Mouse (Mus musculus) myocyte (in vitro differentiated cells): ENCODE data around the gene Mc3r. TPM values are rescaled to one million over a fixed set of nuclear protein-coding genes. Genes with fewer than 3 reads are reported as not detected.

ENCODE experiments used
- H3K27me3 ChIP-seq: one replicate; pipeline ENCODE4 v1.6.1; 2011; ENCODE audit not compliant: control insufficient read depth, insufficient read depth, insufficient read length
- H3K36me3 ChIP-seq: one replicate; pipeline ENCODE4 v1.6.1; 2011; ENCODE audit not compliant: control insufficient read depth, insufficient read depth
- H3K4me2 ChIP-seq: one replicate; pipeline ENCODE4 v1.6.1; 2011; ENCODE audit warnings: low read depth, control low read depth
- H3K4me3 ChIP-seq: one replicate; pipeline ENCODE4 v1.5.1; 2011; ENCODE audit warnings: mild to moderate bottlenecking, control low read depth, moderate library complexity
- H3K79me2 ChIP-seq: one replicate; pipeline ENCODE4 v1.6.1; 2011; ENCODE audit not compliant: control insufficient read depth, insufficient read depth
- H3ac ChIP-seq: one replicate; pipeline ENCODE4 v1.6.1; 2011; ENCODE audit not compliant: control insufficient read depth, insufficient read length
- CEBPB ChIP-seq: IDR thresholded peaks from 2 replicates; pipeline ENCODE4 v1.6.1; 2011; ENCODE audit warnings: mild to moderate bottlenecking, moderate library complexity; ENCODE audit not compliant: poor library complexity, insufficient read depth, severe bottlenecking
- E2F4 ChIP-seq: IDR thresholded peaks from one replicate; pipeline ENCODE4 v1.6.1; 2011; ENCODE audit warnings: mild to moderate bottlenecking, control low read depth, moderate library complexity; ENCODE audit not compliant: insufficient read depth
- MAX ChIP-seq: IDR thresholded peaks from one replicate; pipeline ENCODE4 v1.6.1; 2011; ENCODE audit warnings: low read depth, mild to moderate bottlenecking, control low read depth
- MYOD1 ChIP-seq, 3 experiments: IDR thresholded peaks; one replicate each; pipeline ENCODE4 v1.6.1; 2011; ENCODE audit warnings: control low read depth in 2 of 3, low read depth in 2 of 3, mild to moderate bottlenecking in 2 of 3, moderate library complexity in 1 of 3; ENCODE audit not compliant: insufficient read length in 2 of 3, control insufficient read depth in 1 of 3
- MYOG ChIP-seq, 3 experiments: IDR thresholded peaks; one replicate each; pipeline ENCODE4 v1.6.1; 2011; ENCODE audit warnings: control low read depth in 2 of 3, low read depth in 2 of 3, mild to moderate bottlenecking in 2 of 3; ENCODE audit not compliant: insufficient read length in 2 of 3, control insufficient read depth in 1 of 3, insufficient read depth in 1 of 3
- POLR2A ChIP-seq: IDR thresholded peaks from one replicate; pipeline ENCODE4 v1.6.1; 2011; ENCODE audit warnings: low read depth, mild to moderate bottlenecking, control low read depth, moderate library complexity; ENCODE audit not compliant: insufficient read length
- POLR2AphosphoS2 ChIP-seq: IDR thresholded peaks from one replicate; pipeline ENCODE4 v1.6.1; 2011; ENCODE audit warnings: low read depth, control low read depth; ENCODE audit not compliant: insufficient read length
- REST ChIP-seq: IDR thresholded peaks from one replicate; pipeline ENCODE4 v1.6.1; 2011; ENCODE audit warnings: mild to moderate bottlenecking, control low read depth, moderate library complexity; ENCODE audit not compliant: insufficient read depth, insufficient read length
- SRF ChIP-seq: IDR thresholded peaks from one replicate; pipeline ENCODE4 v1.6.1; 2011; ENCODE audit warnings: low read depth; ENCODE audit not compliant: control insufficient read depth, insufficient read length
- TCF12 ChIP-seq: IDR thresholded peaks from one replicate; pipeline ENCODE4 v1.6.1; 2011; ENCODE audit warnings: mild to moderate bottlenecking, control low read depth; ENCODE audit not compliant: poor library complexity, insufficient read depth, severe bottlenecking
- TCF3 ChIP-seq: IDR thresholded peaks from one replicate; pipeline ENCODE4 v1.6.1; 2011; ENCODE audit warnings: low read depth, control low read depth; ENCODE audit not compliant: insufficient read length
- USF1 ChIP-seq: IDR thresholded peaks from one replicate; pipeline ENCODE4 v1.6.1; 2011; ENCODE audit warnings: low read depth, mild to moderate bottlenecking, control low read depth, moderate library complexity
- polyA plus RNA-seq: library from polyadenylated mRNA; unstranded; fragments of >200 nt; fragmentation: generic; extraction: Trizol; gene quantifications from one replicate; pipeline ENCODE4 v1.2.1, GENCODE M21; 2012; ENCODE audit warnings: missing spikeins

Mc3r gene
- polyA plus RNA-seq, 1 experiment: not detected

GRCm38 (mm10) chr2:172282071-172282710 is 33.9 kb downstream of the Mc3r start:
- TF ChIP-seq MYOG (IDR thresholded peaks at IDR 0.05; ENCODE audit: control insufficient read depth in 1 of 3, insufficient read depth in 1 of 3, insufficient read length in 2 of 3, low read depth in 2 of 3): no peak
- no peak for TF ChIP-seq USF1
- no peak for TF ChIP-seq TCF12
- TF ChIP-seq MAX: no peak
- no peak for TF ChIP-seq CEBPB
- no peak for TF ChIP-seq MYOD1 (IDR thresholded peaks at IDR 0.05; ENCODE audit: control insufficient read depth in 1 of 3, insufficient read length in 2 of 3, low read depth in 2 of 3)
- Histone ChIP-seq H3ac (no peak overlapping the region), H3K27me3 (no peaks in the 10 kb centered on the region), H3K79me2 (no peaks in the 10 kb centered on the region), H3K4me2 (no peak overlapping the region), H3K4me3 (no peak overlapping the region), H3K36me3 (no peaks in the 10 kb centered on the region)

GRCm38 (mm10) chr2:172287715-172288114 is 39.4 kb downstream of the Mc3r start:
- no peak overlapping the region for H3K4me2 ChIP-seq
- H3K36me3 ChIP-seq: no peaks in the 10 kb centered on the region
- no peak overlapping the region for H3ac ChIP-seq
- H3K27me3 ChIP-seq: no peaks in the 10 kb centered on the region
- H3K4me3 ChIP-seq: no peak overlapping the region
- TF ChIP-seq TCF3 (no peak), E2F4 (no peak), TCF12 (no peak), SRF (no peak), POLR2A (no peak), MAX (no peak), MYOD1 (IDR thresholded peaks at IDR 0.05; ENCODE audit: control insufficient read depth in 1 of 3, insufficient read length in 2 of 3, low read depth in 2 of 3) (no peak), MYOG (IDR thresholded peaks at IDR 0.05; ENCODE audit: control insufficient read depth in 1 of 3, insufficient read depth in 1 of 3, insufficient read length in 2 of 3, low read depth in 2 of 3) (no peak), CEBPB (no peak), REST (no peak), POLR2AphosphoS2 (no peak), USF1 (no peak)
- H3K79me2 ChIP-seq: no peaks in the 10 kb centered on the region

DNA sequence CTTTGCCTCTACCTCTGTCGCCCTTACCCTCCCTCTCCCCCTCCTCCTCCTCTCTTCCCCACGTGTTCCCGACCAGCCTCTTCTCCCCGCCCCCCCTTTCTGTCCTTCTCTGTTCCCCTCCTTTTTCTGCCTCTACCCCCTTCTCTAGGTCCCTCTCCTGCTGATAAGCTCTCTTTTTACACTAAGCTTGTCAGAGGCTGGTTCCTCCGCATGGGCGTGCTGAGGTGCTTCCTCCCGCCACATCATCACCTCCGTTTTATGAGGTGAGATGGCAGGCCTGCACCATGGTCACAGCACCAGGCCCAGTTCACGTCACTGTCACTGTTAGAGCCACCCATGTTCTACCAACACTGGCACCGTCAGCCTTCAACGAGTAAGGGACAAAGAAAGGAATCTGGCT is 40.7 kb downstream of the Mc3r start:
- Histone ChIP-seq H3K4me2 (no peak overlapping the region), H3K4me3 (no peak overlapping the region), H3ac (no peak overlapping the region), H3K79me2 (no peaks in the 10 kb centered on the region), H3K27me3 (no peaks in the 10 kb centered on the region), H3K36me3 (no peaks in the 10 kb centered on the region)
- TF ChIP-seq REST (no peak), POLR2AphosphoS2 (no peak), MYOG (IDR thresholded peaks at IDR 0.05; ENCODE audit: control insufficient read depth in 1 of 3, insufficient read depth in 1 of 3, insufficient read length in 2 of 3, low read depth in 2 of 3) (no peak), MAX (no peak), USF1 (no peak), POLR2A (no peak), TCF3 (no peak), E2F4 (no peak), MYOD1 (IDR thresholded peaks at IDR 0.05; ENCODE audit: control insufficient read depth in 1 of 3, insufficient read length in 2 of 3, low read depth in 2 of 3) (no peak), SRF (no peak), CEBPB (no peak), TCF12 (no peak)

- TF ChIP-seq MYOG (IDR thresholded peaks at IDR 0.05; ENCODE audit: control insufficient read depth in 1 of 3, insufficient read depth in 1 of 3, insufficient read length in 2 of 3, low read depth in 2 of 3) (no peak), REST (no peak), TCF3 (no peak), E2F4 (no peak), SRF (no peak), TCF12 (no peak), CEBPB (no peak), MYOD1 (IDR thresholded peaks at IDR 0.05; ENCODE audit: control insufficient read depth in 1 of 3, insufficient read length in 2 of 3, low read depth in 2 of 3) (no peak), POLR2AphosphoS2 (no peak), POLR2A (no peak), USF1 (no peak)
- Histone ChIP-seq H3K27me3 (no peaks in the 10 kb centered on the region), H3K36me3 (no peaks in the 10 kb centered on the region), H3K79me2 (no peaks in the 10 kb centered on the region), H3K4me3 (no peak overlapping the region), H3ac (no peak overlapping the region), H3K4me2 (no peak overlapping the region)
These were observed 41.3 kb downstream of the Mc3r start for GRCm38 (mm10) chr2:172289632-172290031.

DNA sequence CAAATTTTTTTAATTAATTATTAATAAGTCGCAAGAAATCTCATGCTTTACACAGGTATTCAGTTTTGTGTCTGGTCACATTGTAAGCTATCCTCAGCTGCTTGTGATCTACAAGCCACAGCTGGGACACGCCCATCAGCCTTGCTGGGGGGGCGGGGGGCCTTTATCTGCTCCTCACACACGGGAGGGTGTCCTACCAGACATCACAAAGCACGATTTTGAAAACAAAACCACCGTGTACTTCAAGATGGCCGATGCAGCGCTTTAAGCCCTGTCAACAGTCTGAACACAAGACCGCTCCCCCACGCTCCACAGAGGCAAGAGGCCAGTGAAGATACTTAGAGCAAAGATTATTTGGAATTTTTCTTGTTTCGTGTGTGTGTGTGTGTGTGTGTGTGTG is 42.2 kb downstream of the Mc3r start:
- H3K79me2 ChIP-seq: no peaks in the 10 kb centered on the region
- no peak for TF ChIP-seq CEBPB
- TF ChIP-seq POLR2A: no peak
- TF ChIP-seq MAX: no peak
- no peak for TF ChIP-seq MYOD1 (IDR thresholded peaks at IDR 0.05; ENCODE audit: control insufficient read depth in 1 of 3, insufficient read length in 2 of 3, low read depth in 2 of 3)
- TF ChIP-seq TCF3: no peak
- no peak for TF ChIP-seq POLR2AphosphoS2
- no peak for TF ChIP-seq TCF12
- TF ChIP-seq MYOG (IDR thresholded peaks at IDR 0.05; ENCODE audit: control insufficient read depth in 1 of 3, insufficient read depth in 1 of 3, insufficient read length in 2 of 3, low read depth in 2 of 3): no peak
- no peak for TF ChIP-seq E2F4
- TF ChIP-seq USF1: no peak
- TF ChIP-seq SRF: no peak
- TF ChIP-seq REST: no peak
- no peak overlapping the region for H3K4me3 ChIP-seq
- no peaks in the 10 kb centered on the region for H3K27me3 ChIP-seq
- no peaks in the 10 kb centered on the region for H3K36me3 ChIP-seq
- H3K4me2 ChIP-seq: no peak overlapping the region
- H3ac ChIP-seq: no peak overlapping the region
